Comparison of ENCODE assay signal across 17 mouse cellular contexts in genomic region chr13:107577272-107577671, GRCm38 (mm10).
DNase-seq lines count a peak whose midpoint lies in the region; ATAC-seq and TF ChIP-seq lines count a peak whose summit lies in the region.
"Had no signal": no experiment of that assay in that cellular context is flagged by ENCODE, and none has a peak within 500 bp of the region (broad histone marks: within the 10 kb centered on the region; RNA-seq: fewer than 3 reads in every experiment).

No protein-coding gene starts in this region.

- H3K4me3 ChIP-seq in stomach, embryonic 15.5 days (replicated peaks): no peak overlapping the region
- H3K4me3 ChIP-seq in stomach, postnatal 0 days (ENCODE audit: low read depth, low read length): no peak overlapping the region
- no peak overlapping the region; the same call in 1 of the 2 replicates for H3K4me3 ChIP-seq in liver, embryonic 15.5 days (replicated peaks)
- no peak overlapping the region for H3K4me3 ChIP-seq in cerebellum, adult 2 months (replicated peaks; ENCODE audit: insufficient read depth, low read depth, low read length)
- H3K4me3 ChIP-seq in kidney, embryonic 15.5 days (replicated peaks): no peak overlapping the region
- H3K4me3 ChIP-seq: embryonic facial prominence, embryonic 13.5 days; forebrain, embryonic 12.5 days; intestine, embryonic 15.5 days; neural tube, embryonic 12.5 days had no signal

- 58% methylated on average over 4 of the region's 4 CpGs for WGBS in stomach, embryonic 15.5 days
- whole genome bisulfite sequencing in stomach, postnatal 0 days: 63% methylated on average over 4 of the region's 4 CpGs
- WGBS in liver, embryonic 15.5 days (ENCODE audit: insufficient replicate concordance): 16% methylated on average over 4 of the region's 4 CpGs
- 84% methylated on average over 4 of the region's 4 CpGs for WGBS in cerebellum, adult 2 months
- WGBS in kidney, embryonic 15.5 days: 71% methylated on average over 4 of the region's 4 CpGs

- H3K27ac ChIP-seq in stomach, embryonic 15.5 days: no peak overlapping the region
- H3K27ac ChIP-seq in stomach, postnatal 0 days (replicated peaks): no peak overlapping the region
- H3K27ac ChIP-seq in liver, embryonic 15.5 days (replicated peaks): peak overlapping the region; percentile 75
- no peak overlapping the region for H3K27ac ChIP-seq in cerebellum, adult 2 months (ENCODE audit: insufficient read depth, low read length)
- no peak overlapping the region for H3K27ac ChIP-seq in kidney, embryonic 15.5 days
- H3K27ac ChIP-seq: embryonic facial prominence, embryonic 13.5 days; forebrain, embryonic 12.5 days; hindbrain, embryonic 14.5 days; intestine, embryonic 15.5 days; macrophage; neural tube, embryonic 12.5 days had no signal

- H3K4me1 ChIP-seq in stomach, embryonic 15.5 days: no peaks in the 10 kb centered on the region
- H3K4me1 ChIP-seq in stomach, postnatal 0 days (replicated peaks; ENCODE audit: control insufficient read depth, insufficient read depth): no peaks in the 10 kb centered on the region
- H3K4me1 ChIP-seq in liver, embryonic 15.5 days (replicated peaks): peaks cover 35% of the 10 kb centered on the region
- H3K4me1 ChIP-seq in cerebellum, adult 2 months (ENCODE audit: control insufficient read depth, insufficient read depth, low read length): no peaks in the 10 kb centered on the region
- H3K4me1 ChIP-seq in kidney, embryonic 15.5 days: no peaks in the 10 kb centered on the region
- H3K4me1 ChIP-seq: embryonic facial prominence, embryonic 13.5 days; forebrain, embryonic 12.5 days; intestine, embryonic 15.5 days; neural tube, embryonic 12.5 days had no signal

- H3K36me3 ChIP-seq in stomach, embryonic 15.5 days: no peaks in the 10 kb centered on the region
- H3K36me3 ChIP-seq in stomach, postnatal 0 days (ENCODE audit: control insufficient read depth, insufficient read depth, low read length): no peaks in the 10 kb centered on the region
- no peaks in the 10 kb centered on the region for H3K36me3 ChIP-seq in liver, embryonic 15.5 days (replicated peaks)
- no peaks in the 10 kb centered on the region for H3K36me3 ChIP-seq in kidney, embryonic 15.5 days
- H3K36me3 ChIP-seq: embryonic facial prominence, embryonic 13.5 days; forebrain, embryonic 12.5 days; intestine, embryonic 15.5 days; neural tube, embryonic 12.5 days had no signal

- no peak for TF ChIP-seq POLR2A in cerebellum, adult 2 months (IDR thresholded peaks at IDR 0.05; ENCODE audit: borderline replicate concordance, insufficient read depth, low read length)

- no peaks in the 10 kb centered on the region for H3K9me3 ChIP-seq in stomach, embryonic 15.5 days
- H3K9me3 ChIP-seq in stomach, postnatal 0 days (ENCODE audit: control insufficient read depth, low read length): no peaks in the 10 kb centered on the region
- no peaks in the 10 kb centered on the region for H3K9me3 ChIP-seq in liver, embryonic 15.5 days (replicated peaks)
- no peaks in the 10 kb centered on the region for H3K9me3 ChIP-seq in kidney, embryonic 15.5 days (replicated peaks)
- H3K9me3 ChIP-seq: embryonic facial prominence, embryonic 13.5 days; forebrain, embryonic 12.5 days; intestine, embryonic 15.5 days; neural tube, embryonic 12.5 days had no signal

- no peaks in the 10 kb centered on the region for H3K27me3 ChIP-seq in stomach, embryonic 15.5 days (replicated peaks)
- H3K27me3 ChIP-seq in stomach, postnatal 0 days (ENCODE audit: control insufficient read depth, insufficient read depth, low read length): no peaks in the 10 kb centered on the region
- no peaks in the 10 kb centered on the region for H3K27me3 ChIP-seq in liver, embryonic 15.5 days
- no peaks in the 10 kb centered on the region for H3K27me3 ChIP-seq in cerebellum, adult 2 months (ENCODE audit: control insufficient read depth, insufficient read depth, low read length)
- no peaks in the 10 kb centered on the region for H3K27me3 ChIP-seq in kidney, embryonic 15.5 days
- H3K27me3 ChIP-seq: embryonic facial prominence, embryonic 13.5 days; forebrain, embryonic 12.5 days; intestine, embryonic 15.5 days; neural tube, embryonic 12.5 days had no signal

- no peak overlapping the region for H3K9ac ChIP-seq in stomach, embryonic 15.5 days
- no peak overlapping the region for H3K9ac ChIP-seq in stomach, postnatal 0 days (ENCODE audit: low read length)
- H3K9ac ChIP-seq in liver, embryonic 15.5 days: no peak overlapping the region
- H3K9ac ChIP-seq in kidney, embryonic 15.5 days: no peak overlapping the region
- H3K9ac ChIP-seq: embryonic facial prominence, embryonic 13.5 days; forebrain, embryonic 12.5 days; hindbrain, embryonic 14.5 days; intestine, embryonic 15.5 days; neural tube, embryonic 12.5 days had no signal

- no peak overlapping the region for H3K4me2 ChIP-seq in stomach, embryonic 15.5 days
- no peak overlapping the region for H3K4me2 ChIP-seq in stomach, postnatal 0 days (replicated peaks; ENCODE audit: low read depth)
- peak overlapping the region; percentile 56 for H3K4me2 ChIP-seq in liver, embryonic 15.5 days
- no peak overlapping the region for H3K4me2 ChIP-seq in kidney, embryonic 15.5 days
- H3K4me2 ChIP-seq: embryonic facial prominence, embryonic 13.5 days; forebrain, embryonic 12.5 days; hindbrain, embryonic 14.5 days; intestine, embryonic 15.5 days; neural tube, embryonic 12.5 days had no signal

- TF ChIP-seq CTCF in stomach, postnatal 0 days (IDR thresholded peaks at IDR 0.05; ENCODE audit: low read depth): no peak
- TF ChIP-seq CTCF in cerebellum, adult 2 months (IDR thresholded peaks at IDR 0.05; ENCODE audit: borderline replicate concordance, insufficient read depth, low read depth, low read length): no peak

- peak; percentile 79 for ATAC-seq in stomach, embryonic 15.5 days (ENCODE audit: insufficient read depth, low FRiP score, low read depth)
- no peak for ATAC-seq in stomach, postnatal 0 days (ENCODE audit: low FRiP score, low TSS enrichment)
- ATAC-seq in erythroid progenitor cell, adult 5-6 weeks (replicated peaks; ENCODE audit: low FRiP score, poor library complexity, severe bottlenecking): 0 out of 2 replicates have a peak, but pooled peaks have one; percentile 48
- peak; percentile 93 for ATAC-seq in liver, embryonic 15.5 days (ENCODE audit: insufficient read depth)
- no peak for ATAC-seq in kidney, embryonic 15.5 days (replicated peaks; ENCODE audit: low FRiP score)
- ATAC-seq: intestine, embryonic 15.5 days had no signal

- TF ChIP-seq EP300 in stomach, postnatal 0 days (optimal IDR thresholded peaks at IDR 0.05): no peak

- no peak for DNase-seq in stomach, postnatal 0 days (ENCODE audit: low spot score)
- no peak for DNase-seq in cerebellum, adult 2 months
- DNase-seq in gastrocnemius, adult 18-20 months (ENCODE audit: low spot score): no peak
- DNase-seq: adrenal gland, adult 2 months; cerebellum, adult 18-20 months; lung, adult 2 months; spleen, adult 18-20 months had no signal

Comparison
In these comparisons a context has a peak if more than half of its experiments do, and no peak if none do; other contexts are left out.
1. ATAC-seq: peak in stomach, embryonic 15.5 days (single experiment), erythroid progenitor cell, adult 5-6 weeks (single experiment) and liver, embryonic 15.5 days (single experiment); none in stomach, postnatal 0 days (single experiment) and kidney, embryonic 15.5 days (single experiment).